Mouse (Mus musculus): ENCODE measurements around the gene Mad1l1.

DNA sequence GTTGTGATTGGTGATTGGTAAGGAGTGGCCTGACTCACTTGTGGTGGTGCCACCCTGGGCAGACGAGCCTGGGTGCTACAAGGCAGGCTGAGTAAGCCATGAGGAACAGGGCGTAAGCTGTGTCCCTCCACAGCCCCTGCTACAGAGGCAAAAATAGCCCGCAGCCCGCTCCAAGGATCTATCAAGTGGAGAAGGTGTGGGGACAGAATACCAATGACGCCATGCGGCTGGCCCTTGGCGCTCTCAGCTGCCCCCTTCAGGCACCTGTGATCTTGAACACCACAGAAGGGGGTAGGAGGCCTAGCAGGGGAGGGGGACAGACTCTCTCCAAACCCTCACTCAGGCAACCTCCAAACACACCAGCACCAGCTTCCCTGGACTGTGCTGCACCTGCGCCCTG, 15.3 kb downstream of the Mad1l1 start:
- no peak for TF ChIP-seq POLR2A (IDR thresholded peaks at IDR 0.05; ENCODE audit: low read depth, low read length)
- no peak for TF ChIP-seq CTCF (IDR thresholded peaks at IDR 0.05; ENCODE audit: borderline replicate concordance, insufficient read depth, low read length)

Measured in embryonic fibroblast, embryonic 13.5 days (primary cell).